Mouse (Mus musculus) gastrocnemius, postnatal 14 days (tissue): ENCODE data around the gene Lbh. TPM values are rescaled to one million over a fixed set of nuclear protein-coding genes. Genes with fewer than 3 reads are reported as not detected.

ENCODE experiments used
- DNase-seq: peaks from one replicate; pipeline ENCODE4 v3.0.0; 2021; ENCODE audit warnings: mixed read lengths
- intact Hi-C: fragments of 180-260 bp; cut with DNase I; formaldehyde crosslinking; loops from one replicate; pipeline ENCODE4 v1.15.1; 2025; ENCODE audit warnings: low total_unique reads
- total RNA-seq, 2 experiments: library from RNA; stranded (reverse); gene quantifications; 2 replicates each; pipeline ENCODE4 v1.2.3; 2021

The Lbh gene
- total RNA-seq, 2 experiments from 2014 or later = 11.6 to 16.6 TPM

DNA sequence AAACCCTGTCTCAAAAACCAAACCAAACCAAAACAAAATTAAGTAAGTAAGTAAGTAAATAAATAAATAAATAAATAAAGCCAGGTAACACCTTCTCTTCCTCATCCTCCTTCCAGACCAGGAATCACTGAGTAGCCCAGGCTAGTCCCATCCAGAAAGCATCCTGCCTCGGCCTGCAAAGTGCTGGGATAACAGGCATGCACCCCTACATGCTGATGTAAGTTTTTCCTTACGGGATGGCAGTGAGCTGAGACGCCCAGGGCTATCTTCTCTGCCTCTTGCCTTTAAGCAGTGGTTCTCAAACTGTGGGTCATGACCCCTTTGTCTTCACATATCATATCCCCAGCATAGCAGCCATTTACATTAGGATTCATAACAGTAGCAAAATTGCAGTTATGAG is 9.5 kb upstream of the Lbh start:
- intact Hi-C loops = no loop called here
- DNase-seq = no peak

DNA sequence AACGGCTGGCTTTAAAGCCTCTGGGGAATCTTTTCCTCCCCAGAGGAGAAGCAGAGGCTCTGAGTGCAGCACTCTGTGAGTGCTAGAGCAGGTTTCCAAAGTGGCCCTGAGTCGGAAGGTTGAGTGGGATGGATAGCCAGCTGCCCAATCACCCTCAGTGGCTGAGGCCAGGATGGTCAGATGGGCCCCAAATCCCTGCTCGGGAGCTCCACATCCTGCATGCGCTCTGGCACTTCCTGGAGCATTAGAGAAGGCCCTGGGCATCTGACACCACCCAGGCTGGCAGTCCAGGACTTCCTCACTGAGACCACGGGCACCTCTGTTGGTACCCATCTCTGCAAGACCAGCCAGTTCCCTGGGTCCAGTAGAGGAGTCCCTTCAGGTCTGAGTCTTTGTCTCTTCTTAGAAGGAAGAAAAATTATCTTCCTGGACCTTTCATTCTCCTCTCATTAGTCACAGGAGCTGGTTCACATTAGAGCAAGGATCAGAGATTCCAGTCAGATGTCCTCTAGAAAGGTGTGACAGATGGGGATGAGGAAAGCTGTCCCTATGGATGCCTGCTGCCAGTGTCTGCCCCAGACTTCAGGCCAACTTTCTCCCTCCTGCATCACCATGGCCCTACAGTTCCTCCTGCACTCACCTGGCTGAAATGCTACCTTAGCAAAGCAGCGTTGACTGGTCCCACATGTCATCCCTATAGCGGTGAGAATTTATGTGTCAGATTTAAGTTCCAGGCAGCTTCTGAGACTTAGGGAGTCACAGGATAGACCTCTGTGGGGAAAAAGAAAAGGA is 8.8 kb upstream of the Lbh start:
- intact Hi-C loops = no loop called here
- DNase-seq = no peak

DNA sequence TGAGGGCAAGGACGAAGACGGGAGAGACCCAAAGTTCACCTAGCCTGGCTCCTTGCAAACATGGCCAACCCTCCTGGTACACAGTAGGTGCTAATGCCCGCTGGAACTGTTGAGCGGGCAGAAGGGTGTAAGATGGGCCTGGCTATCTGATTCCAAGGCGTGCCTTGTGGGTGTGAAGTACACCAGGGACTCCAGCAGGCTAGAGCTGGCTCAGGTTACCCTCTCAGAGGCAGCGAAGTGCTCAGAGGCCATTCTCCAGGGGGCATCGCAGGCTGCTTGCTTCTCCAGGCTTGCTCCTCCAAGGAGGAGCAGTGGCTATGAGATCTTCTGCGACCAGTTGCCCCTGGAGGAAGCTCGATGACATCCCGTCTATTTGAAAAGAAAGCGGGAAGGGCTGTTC is 6.8 kb upstream of the Lbh start:
- intact Hi-C loops = loop anchor here (10.0 kb wide), 1 partner anchor 94 kb away; no protein-coding TSS in a partner anchor
- DNase-seq = peak; percentile 23

DNA sequence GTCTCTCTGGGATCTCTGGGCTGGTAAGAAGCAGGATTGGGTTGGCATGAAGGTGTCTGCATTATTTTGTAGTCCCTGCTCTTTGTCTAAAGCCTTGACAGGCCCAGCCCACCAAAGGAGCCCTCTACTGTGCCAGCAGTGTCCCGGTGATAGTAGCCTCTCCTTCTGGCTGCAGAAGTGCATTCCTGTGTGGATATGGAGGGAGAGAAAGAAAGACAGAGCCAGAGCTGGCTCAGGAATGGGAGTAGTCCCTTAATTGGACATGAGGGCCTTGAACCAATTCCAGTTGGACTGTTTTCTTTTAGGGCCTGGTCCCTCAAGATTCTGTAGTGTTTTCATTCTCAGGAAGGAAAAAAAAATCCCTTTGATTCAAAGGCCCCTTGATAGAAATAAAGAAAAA is 6.4 kb upstream of the Lbh start:
- no peak for DNase-seq
- intact Hi-C loops = loop anchor here (10.0 kb wide), 1 partner anchor 93 kb away; no protein-coding TSS in a partner anchor

DNA sequence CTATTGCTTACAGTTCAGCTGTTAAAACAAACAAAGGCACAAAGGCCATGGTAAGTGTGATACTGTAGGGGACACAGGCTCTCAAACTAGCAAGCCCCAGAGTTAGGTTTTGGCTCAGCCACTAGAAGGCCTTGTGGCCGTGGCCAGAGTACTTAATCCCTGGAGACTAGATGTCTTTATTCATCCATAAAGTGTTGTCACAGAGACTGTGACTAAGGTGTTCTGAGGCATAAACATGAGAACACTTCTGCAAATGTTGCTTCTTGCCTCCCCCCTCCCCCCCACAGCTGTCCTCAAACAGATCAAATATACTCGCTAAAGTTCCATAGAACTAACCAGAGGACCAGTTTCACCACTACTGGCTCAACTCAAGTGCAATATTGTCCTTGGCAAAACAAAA is 4.0 kb upstream of the Lbh start:
- intact Hi-C loops = loop anchor here (10.0 kb wide), 1 partner anchor 91 kb away; no protein-coding TSS in a partner anchor
- DNase-seq = no peak

DNA sequence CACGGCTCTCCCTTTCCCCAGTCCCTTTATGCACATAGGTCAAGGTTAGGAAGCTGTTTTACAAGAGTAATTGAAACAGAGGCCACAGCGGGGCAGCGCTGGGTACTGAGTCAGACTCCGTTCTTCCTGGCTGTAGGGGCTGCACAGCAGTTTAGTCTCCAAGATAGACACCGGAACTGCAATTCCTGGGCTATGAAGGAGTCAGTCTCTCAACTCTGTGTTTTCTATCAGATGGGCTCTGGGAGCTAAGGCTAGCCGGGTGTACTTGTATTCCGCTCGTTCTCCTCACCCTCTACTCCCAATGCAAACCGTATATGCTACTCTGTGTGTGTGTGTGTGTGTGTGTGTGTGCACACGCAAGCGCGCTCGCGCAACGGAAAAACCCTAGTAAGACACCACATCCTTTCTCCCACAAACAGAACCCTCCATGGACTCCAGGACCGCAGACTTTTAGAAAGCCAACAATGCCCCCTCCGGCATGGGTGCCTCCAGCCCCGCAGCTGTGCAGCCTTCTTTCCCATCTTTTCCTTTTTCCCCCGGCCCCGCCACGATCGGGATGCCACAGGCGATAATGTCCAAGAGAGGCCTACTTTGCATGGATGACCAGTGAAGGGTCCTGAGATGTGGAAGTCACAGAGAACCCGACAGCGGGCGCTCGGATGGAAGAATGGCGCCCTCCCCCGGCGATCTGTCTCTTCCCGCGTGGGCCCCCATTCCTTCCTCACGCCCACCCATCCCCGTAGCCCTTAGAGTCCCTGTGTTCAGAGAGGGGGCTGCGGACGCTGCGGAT is 669 bp upstream of the Lbh start:
- DNase-seq = peak; percentile 49
- intact Hi-C loops = loop anchor here (10.0 kb wide), 1 partner anchor 87 kb away; no protein-coding TSS in a partner anchor

DNA sequence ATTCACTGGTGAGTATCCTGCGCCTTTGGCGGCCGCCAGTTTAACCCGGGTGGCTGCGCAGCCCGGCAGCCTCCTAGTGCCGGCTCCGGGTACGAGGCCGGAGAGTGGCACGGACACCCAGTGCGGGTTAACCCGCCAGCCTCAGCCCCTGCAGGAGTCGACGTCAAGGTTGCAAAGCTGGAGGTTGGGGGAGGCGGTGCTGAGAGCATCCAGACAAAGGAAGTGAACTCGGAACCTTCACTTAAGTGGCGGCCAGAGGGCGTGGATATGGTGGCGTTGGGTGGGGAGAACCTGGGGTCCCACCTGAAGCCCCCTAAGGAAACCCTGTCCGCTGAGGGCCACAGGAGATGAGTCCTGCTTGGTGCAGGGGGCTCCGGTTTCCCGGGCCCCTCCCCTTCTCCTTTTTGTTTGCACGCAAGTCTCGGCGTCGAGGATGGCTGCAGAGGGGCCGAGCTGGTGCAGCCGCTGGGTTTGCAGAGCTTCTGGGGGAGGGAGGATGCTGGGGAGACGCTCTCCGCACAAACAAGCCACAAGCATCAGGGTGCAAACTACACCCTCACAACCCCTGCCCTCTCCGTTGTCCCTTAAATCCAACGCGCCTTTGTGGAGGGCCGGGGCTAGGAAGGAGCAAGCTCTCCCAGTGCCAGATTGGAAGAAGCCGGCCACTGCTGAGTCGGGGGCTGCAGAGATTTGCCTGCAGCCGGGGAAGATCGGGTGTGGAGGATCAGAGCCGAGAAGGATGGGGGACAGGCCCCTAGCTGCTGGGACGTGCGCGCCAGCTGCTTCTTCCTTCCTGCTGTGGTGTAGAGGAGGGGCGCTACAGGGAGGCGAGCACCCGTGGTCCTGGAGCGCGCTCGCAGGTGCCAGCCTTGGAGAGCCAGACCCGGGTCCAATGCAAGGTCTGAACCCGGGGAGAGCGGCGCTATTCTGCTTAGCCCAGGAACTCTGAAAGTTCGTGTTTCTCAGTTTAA is 751 bp downstream of the Lbh start:
- intact Hi-C loops = loop anchor here (10.0 kb wide), 1 partner anchor 86 kb away; no protein-coding TSS in a partner anchor
- peak; percentile 46 for DNase-seq

DNA sequence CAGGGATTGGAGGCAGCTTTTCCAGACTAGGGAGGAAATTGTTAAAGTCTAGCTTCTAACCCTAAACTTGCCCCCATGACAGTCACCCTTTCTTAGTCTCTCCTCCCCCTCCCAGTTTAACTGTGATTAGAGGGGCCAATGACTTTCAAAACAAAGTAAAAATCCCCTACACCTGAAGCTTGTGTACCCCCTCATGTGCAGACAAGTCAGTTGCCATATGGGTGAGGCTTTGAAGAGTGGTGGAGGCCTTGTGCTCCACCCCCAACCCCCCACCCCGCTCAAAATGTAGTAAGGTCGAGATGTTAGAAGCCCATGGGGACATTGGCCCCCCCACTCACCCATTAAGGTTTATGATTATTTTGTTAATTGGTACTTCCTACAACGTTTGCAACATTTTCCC is 1.5 kb downstream of the Lbh start:
- no peak for DNase-seq
- intact Hi-C loops = loop anchor here (10.0 kb wide), 1 partner anchor 85 kb away; no protein-coding TSS in a partner anchor

DNA sequence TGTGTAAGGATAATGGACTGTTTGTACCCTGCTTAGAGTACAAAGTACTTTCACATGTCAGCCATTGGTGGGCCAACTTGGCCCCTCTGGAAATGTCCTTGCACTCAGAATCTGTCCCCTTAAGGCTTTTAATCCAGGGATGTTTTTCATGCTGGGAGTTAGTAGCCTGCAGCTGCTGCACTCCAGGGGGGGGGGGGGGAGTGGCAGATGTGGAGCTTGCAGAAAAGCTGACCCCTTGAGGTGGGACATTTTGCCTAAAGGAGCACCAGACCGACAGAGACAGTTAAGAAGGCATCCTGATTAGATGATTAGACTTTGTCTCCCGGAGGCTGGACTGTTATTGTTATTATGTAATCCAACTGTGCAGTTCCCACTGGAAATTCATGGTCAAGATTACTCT is 2.3 kb downstream of the Lbh start:
- DNase-seq = no peak
- intact Hi-C loops = no loop called here

DNA sequence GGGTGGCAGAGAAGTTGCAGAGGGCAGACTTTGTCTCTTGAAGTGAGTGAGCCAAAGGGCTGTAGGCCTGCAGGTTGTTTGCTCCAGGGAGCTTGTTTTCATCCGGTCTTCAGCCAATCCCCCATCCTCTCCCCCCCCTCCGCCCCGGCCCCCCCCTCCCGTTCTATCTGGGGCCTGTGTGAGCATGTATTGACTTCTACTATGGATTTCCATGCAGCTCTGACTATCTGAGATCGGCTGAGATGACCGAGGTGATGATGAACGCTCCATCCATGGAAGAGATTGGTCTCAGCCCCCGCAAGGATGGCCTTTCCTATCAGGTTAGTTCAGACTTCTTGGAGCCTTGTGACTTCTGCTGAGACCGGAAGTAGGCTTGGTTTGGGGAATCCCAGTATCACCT is 2.9 kb downstream of the Lbh start:
- no peak for DNase-seq
- intact Hi-C loops = no loop called here

DNA sequence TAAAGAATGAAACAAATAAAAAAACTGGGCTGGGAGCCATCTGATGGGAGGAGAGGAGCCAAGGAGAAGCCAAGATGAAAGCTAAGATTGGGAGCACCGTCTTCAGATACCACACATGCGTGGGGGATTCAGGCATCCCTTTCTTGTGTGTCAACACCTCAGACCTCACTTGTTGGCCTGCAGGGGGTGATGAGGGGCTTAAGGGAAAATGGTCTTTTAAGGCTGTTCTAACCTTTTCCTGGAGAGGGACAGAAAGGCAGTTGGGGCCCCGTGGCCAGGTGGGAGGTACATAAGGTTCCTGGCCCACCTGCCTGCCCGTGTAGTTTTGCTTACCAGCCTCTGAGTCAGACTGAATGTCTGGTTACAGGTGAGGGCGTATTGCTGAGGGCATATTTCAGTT is 4.1 kb downstream of the Lbh start:
- intact Hi-C loops = no loop called here
- no peak for DNase-seq

DNA sequence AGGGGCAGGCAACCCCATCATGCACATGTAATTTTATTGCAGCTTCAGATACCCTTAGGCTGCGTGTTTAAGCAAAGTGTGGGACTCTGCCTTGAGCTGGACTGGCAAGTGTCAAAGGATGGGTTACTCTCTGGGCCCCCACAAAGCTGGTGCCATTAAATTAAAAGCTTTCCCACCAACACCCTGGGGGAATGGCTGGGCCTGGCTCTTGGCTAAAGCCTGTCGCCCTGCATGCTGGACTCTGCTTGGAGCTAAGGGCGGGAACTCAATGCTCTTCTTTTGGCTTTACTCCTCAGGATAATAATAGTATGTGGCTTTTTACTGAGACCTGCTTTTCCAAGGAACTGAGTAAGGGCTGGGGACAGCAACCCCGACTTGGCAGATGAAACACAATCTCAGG is 5.2 kb downstream of the Lbh start:
- DNase-seq = no peak
- intact Hi-C loops = no loop called here

DNA sequence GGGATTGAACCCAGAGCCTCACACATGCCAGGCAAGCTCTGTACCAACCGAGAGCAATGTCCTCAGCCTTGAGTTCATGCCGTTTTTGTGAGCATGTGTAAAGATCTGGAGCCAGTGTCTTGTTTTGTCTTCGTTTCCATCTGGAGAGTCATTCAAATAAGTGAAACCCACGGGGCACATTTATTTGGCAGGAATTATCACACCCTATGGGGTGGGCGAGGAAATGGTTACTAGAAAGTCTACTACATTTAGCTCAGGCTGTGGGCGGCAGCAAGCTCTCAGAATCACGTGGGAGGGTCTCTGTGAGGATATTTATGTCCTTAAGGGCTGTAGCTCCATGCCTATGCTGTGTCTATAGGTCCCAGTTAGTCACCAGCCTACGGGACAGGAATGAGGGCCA is 6.2 kb downstream of the Lbh start:
- intact Hi-C loops = no loop called here

DNA sequence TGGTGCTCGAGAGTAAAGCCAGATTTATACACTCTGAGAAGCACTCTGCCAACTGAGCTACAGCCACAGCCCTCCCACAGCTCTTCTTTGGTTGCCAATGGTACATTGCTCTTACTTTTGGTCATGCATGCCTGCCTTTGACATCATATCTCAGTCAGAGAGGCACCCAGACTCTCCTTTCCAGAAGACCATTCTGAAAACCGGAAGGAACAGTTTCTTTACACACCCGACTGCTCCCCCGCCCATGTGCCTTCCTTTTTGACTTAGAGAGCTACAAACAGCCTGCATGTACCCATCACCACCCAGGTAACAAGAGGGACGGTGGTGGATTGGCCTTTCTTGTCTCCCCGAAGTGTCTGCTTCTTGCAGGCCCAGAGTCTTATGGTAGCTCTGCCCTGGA is 7.0 kb downstream of the Lbh start:
- no peak for DNase-seq
- intact Hi-C loops = no loop called here

More for the DNA sequence above, 6.2 kb downstream of the Lbh start:
- DNase-seq = no peak

DNA sequence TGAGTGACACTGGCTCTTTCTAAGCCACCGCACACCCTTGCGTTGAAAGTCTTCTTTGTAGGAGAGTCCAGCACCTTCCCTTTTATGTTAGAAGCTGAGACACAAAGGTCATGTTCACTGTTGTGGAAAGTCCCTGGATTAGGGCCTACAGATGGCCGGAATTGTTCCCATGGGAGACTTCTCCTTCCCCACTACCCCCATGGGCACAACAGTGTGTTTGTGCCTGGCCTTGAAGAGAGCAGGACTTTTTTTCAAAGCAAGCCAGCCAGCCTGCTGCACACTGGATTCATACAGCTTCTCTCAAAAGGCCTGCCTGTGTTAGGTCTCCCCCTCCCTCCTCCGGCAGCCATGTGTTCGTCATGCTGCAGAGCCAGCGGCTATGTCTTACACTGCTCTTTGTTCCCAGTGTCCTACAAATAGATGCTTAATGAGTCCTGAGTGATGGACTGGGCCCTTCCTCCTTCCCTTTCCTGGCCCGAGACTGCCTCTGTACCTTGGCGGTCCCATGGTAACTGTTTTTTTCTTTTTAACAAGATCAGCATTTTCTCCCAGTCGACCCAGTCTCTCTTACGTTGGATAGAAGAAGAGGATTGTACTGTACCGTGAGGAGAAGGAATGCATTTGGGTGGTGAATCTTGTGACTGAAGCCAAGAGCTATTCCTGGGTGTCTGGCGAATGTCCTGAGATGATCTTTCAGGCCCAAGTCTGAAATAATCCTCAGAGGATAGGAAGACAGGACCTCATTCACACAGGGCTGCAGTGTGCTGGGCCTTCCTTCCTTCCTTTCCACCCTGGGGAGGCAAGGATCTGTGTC is 7.9 kb downstream of the Lbh start:
- DNase-seq = peak; percentile 53
- intact Hi-C loops = no loop called here

DNA sequence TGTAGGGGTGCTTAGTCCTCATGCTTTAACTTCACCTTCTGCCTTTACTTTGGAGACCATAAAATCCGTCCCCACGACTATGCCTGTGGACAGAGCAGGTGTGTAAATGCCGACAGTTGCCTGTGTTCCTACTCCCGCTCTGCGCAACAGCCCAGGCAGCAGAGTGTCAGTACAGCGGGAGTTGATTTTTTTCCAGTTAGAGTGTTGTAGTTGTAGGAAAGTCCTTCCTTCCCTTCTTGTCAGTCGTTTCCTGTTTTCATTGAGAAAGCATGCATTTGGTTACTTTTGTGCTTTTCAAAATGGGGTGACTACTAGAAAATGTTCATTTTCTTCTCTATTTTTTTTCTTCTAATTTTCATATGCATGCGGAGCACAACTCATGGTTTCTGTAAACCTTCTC is 8.9 kb downstream of the Lbh start:
- intact Hi-C loops = no loop called here
- no peak for DNase-seq

DNA sequence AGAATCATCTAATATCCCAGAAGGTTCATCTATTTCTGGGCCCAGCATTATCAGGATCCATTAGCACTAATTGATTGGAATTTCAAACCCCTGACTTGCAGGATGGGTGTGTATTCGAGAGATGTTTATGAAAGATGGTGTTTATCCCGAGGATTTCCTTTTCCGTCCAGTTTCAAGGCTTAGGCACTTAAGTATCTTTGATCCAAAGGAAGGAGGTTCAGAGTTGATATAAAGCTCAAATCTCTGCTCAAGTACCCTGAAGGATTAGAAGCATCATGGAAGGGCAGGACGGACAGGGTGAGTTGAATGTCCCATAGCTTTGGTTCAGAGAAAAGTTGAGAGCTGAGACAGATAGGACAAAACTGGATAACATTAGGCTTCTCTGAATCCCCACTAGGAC is 15.0 kb downstream of the Lbh start:
- intact Hi-C loops = no loop called here

DNA sequence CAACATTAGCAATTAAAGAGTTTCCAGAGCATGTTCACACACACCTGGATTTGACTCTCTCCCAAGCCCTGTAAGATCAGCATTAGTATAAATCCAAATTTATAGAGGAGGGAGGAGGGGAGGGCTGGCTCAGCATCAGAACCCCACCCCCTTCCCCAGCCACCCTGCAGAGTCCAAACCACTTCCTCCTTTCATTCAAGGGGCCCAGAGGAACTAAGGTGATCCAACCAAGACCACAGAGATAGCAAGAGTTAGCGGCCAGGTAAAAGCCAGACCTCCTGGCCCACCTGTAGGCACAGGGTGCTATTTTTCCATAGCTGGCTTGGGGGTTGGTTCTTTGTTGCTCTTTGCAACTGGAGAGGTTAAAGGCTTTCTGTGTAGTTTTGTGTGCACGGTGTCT is 16.0 kb downstream of the Lbh start:
- DNase-seq = no peak
- intact Hi-C loops = no loop called here

More for the DNA sequence above, 15.0 kb downstream of the Lbh start:
- no peak for DNase-seq

DNA sequence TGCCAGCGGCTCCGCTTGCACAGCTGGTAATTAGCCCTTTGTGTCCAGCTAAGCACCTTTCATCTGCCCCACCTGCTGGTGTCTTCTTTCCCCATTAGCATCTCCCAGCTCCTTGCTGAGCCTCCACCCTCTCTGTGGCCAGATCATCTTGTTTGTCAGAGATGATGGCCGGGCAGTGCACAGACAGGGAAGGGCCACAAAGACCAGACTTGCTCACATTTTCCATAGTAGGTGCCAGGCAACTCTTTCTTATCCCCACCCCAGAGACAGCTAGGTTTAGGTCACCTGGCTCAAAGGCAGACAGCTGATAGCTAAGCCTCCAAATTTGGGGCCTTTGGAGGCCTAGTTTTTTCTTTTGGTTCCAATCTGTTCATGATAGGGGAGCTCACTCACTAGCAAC is 16.5 kb downstream of the Lbh start:
- intact Hi-C loops = no loop called here
- DNase-seq = no peak
